Mouse (Mus musculus): ENCODE measurements around the gene Cmtm8. TPM values are rescaled to one million over a fixed set of nuclear protein-coding genes. Genes with fewer than 3 reads are reported as not detected.

Cmtm8 gene
- polyA plus RNA-seq, 1 experiment from 2014 or later, result 81.5 TPM

GRCm38 (mm10) chr9:114779984-114780745 is 63.8 kb downstream of the Cmtm8 start:
- ATAC-seq (ENCODE audit: insufficient read depth) (no peak), DNase-seq (peak; percentile 58)
- Histone ChIP-seq H3K4me3 (ENCODE audit: low read depth, low read length) (peak overlapping the region; percentile 67), H3K27me3 (ENCODE audit: insufficient read depth, low read length) (no peaks in the 10 kb centered on the region), H3K4me2 (peak overlapping the region; percentile 69), H3K4me1 (ENCODE audit: insufficient read depth) (peaks cover 6% of the 10 kb centered on the region; the same call in 1 of the 2 replicates), H3K36me3 (ENCODE audit: insufficient read depth) (no peaks in the 10 kb centered on the region), H3K27ac (ENCODE audit: low read depth) (peak overlapping the region; percentile 51; the same call in 1 of the 2 replicates), H3K9ac (peak overlapping the region; percentile 58), H3K9me3 (ENCODE audit: low read depth, low read length) (no peaks in the 10 kb centered on the region)
- 26% methylated on average over 23 of the region's 23 CpGs for WGBS
- TF ChIP-seq CTCF (IDR thresholded peaks at IDR 0.05; ENCODE audit: low read depth), result no peak

GRCm38 (mm10) chr9:114778877-114779276 is 65.1 kb downstream of the Cmtm8 start:
- DNase-seq, result no peak
- ATAC-seq (ENCODE audit: insufficient read depth), result no peak
- Histone ChIP-seq H3K4me3 (ENCODE audit: low read depth, low read length) (no peak overlapping the region), H3K27me3 (ENCODE audit: insufficient read depth, low read length) (no peaks in the 10 kb centered on the region), H3K4me2 (no peak overlapping the region), H3K9ac (no peak overlapping the region), H3K9me3 (ENCODE audit: low read depth, low read length) (no peaks in the 10 kb centered on the region), H3K4me1 (ENCODE audit: insufficient read depth) (peaks cover 6% of the 10 kb centered on the region; the same call in 1 of the 2 replicates), H3K27ac (ENCODE audit: low read depth) (no peak overlapping the region), H3K36me3 (ENCODE audit: insufficient read depth) (no peaks in the 10 kb centered on the region; the same call in 1 of the 2 replicates)
- TF ChIP-seq CTCF (IDR thresholded peaks at IDR 0.05; ENCODE audit: low read depth), result no peak
- 88% methylated on average over 7 of the region's 7 CpGs for WGBS

- DNase-seq (no peak), ATAC-seq (ENCODE audit: insufficient read depth) (no peak)
- WGBS, result 62% methylated on average over 7 of the region's 7 CpGs
- H3K36me3 ChIP-seq (ENCODE audit: insufficient read depth), result no peaks in the 10 kb centered on the region; the same call in 1 of the 2 replicates
- no peak overlapping the region for H3K9ac ChIP-seq
- no peak for TF ChIP-seq CTCF (IDR thresholded peaks at IDR 0.05; ENCODE audit: low read depth)
- no peaks in the 10 kb centered on the region for H3K27me3 ChIP-seq (ENCODE audit: insufficient read depth, low read length)
- H3K27ac ChIP-seq (ENCODE audit: low read depth), result no peak overlapping the region
- no peak overlapping the region for H3K4me2 ChIP-seq
- no peaks in the 10 kb centered on the region for H3K9me3 ChIP-seq (ENCODE audit: low read depth, low read length)
- H3K4me3 ChIP-seq (ENCODE audit: low read depth, low read length), result no peak overlapping the region
- H3K4me1 ChIP-seq (ENCODE audit: insufficient read depth), result peaks cover 6% of the 10 kb centered on the region; the same call in 1 of the 2 replicates
These were observed 65.9 kb downstream of the Cmtm8 start for GRCm38 (mm10) chr9:114778047-114778390.

- 54% methylated on average over 6 of the region's 6 CpGs for WGBS
These were observed 66.5 kb downstream of the Cmtm8 start for GRCm38 (mm10) chr9:114777178-114778046.

GRCm38 (mm10) chr9:114776361-114776760 is 67.6 kb downstream of the Cmtm8 start:
- H3K4me1 ChIP-seq (ENCODE audit: insufficient read depth), result peaks cover 6% of the 10 kb centered on the region; the same call in 1 of the 2 replicates
- TF ChIP-seq CTCF (IDR thresholded peaks at IDR 0.05; ENCODE audit: low read depth), result no peak
- H3K27me3 ChIP-seq (ENCODE audit: insufficient read depth, low read length), result no peaks in the 10 kb centered on the region
- no peak overlapping the region for H3K4me2 ChIP-seq
- no peaks in the 10 kb centered on the region for H3K9me3 ChIP-seq (ENCODE audit: low read depth, low read length)
- no peak for DNase-seq
- H3K27ac ChIP-seq (ENCODE audit: low read depth), result no peak overlapping the region
- H3K36me3 ChIP-seq (ENCODE audit: insufficient read depth), result peaks cover 12% of the 10 kb centered on the region; the same call in 1 of the 2 replicates
- no peak for ATAC-seq (ENCODE audit: insufficient read depth)
- H3K9ac ChIP-seq, result no peak overlapping the region
- no peak overlapping the region for H3K4me3 ChIP-seq (ENCODE audit: low read depth, low read length)
- 68% methylated on average over 3 of the region's 3 CpGs for WGBS

More at GRCm38 (mm10) chr9:114777178-114778046, 66.5 kb downstream of the Cmtm8 start:
- no peak for ATAC-seq (ENCODE audit: insufficient read depth)
- no peaks in the 10 kb centered on the region for H3K27me3 ChIP-seq (ENCODE audit: insufficient read depth, low read length)
- peak; percentile 24 for DNase-seq
- H3K4me2 ChIP-seq, result no peak overlapping the region
- H3K9me3 ChIP-seq (ENCODE audit: low read depth, low read length), result no peaks in the 10 kb centered on the region
- peaks cover 6% of the 10 kb centered on the region; the same call in 1 of the 2 replicates for H3K4me1 ChIP-seq (ENCODE audit: insufficient read depth)
- TF ChIP-seq CTCF (IDR thresholded peaks at IDR 0.05; ENCODE audit: low read depth), result no peak
- no peak overlapping the region for H3K27ac ChIP-seq (ENCODE audit: low read depth)
- H3K9ac ChIP-seq, result no peak overlapping the region
- H3K4me3 ChIP-seq (ENCODE audit: low read depth, low read length), result no peak overlapping the region
- H3K36me3 ChIP-seq (ENCODE audit: insufficient read depth), result peaks cover 3% of the 10 kb centered on the region; the same call in 1 of the 2 replicates

- H3K9ac ChIP-seq, result no peak overlapping the region
These were observed 68.7 kb downstream of the Cmtm8 start for GRCm38 (mm10) chr9:114775272-114775671.

More at GRCm38 (mm10) chr9:114775272-114775671, 68.7 kb downstream of the Cmtm8 start:
- Histone ChIP-seq H3K9me3 (ENCODE audit: low read depth, low read length) (no peaks in the 10 kb centered on the region), H3K4me2 (no peak overlapping the region), H3K36me3 (ENCODE audit: insufficient read depth) (peaks cover 12% of the 10 kb centered on the region; the same call in 1 of the 2 replicates), H3K27ac (ENCODE audit: low read depth) (no peak overlapping the region), H3K27me3 (ENCODE audit: insufficient read depth, low read length) (no peaks in the 10 kb centered on the region), H3K4me1 (ENCODE audit: insufficient read depth) (peaks cover 4% of the 10 kb centered on the region; the same call in 1 of the 2 replicates), H3K4me3 (ENCODE audit: low read depth, low read length) (no peak overlapping the region)
- DNase-seq (peak; percentile 12), ATAC-seq (ENCODE audit: insufficient read depth) (no peak)
- no peak for TF ChIP-seq CTCF (IDR thresholded peaks at IDR 0.05; ENCODE audit: low read depth)
- 58% methylated on average over 4 of the region's 4 CpGs for WGBS

Measured in lung, embryonic 14.5 days (tissue).